Mouse (Mus musculus): Measurements from ENCODE around the gene Cntnap2. TPM values are rescaled to one million over a fixed set of nuclear protein-coding genes. Genes with fewer than 3 reads are reported as not detected.

Gene Cntnap2
- polyA plus RNA-seq, 1 experiment from 2014 or later, result 0.55 TPM

DNA sequence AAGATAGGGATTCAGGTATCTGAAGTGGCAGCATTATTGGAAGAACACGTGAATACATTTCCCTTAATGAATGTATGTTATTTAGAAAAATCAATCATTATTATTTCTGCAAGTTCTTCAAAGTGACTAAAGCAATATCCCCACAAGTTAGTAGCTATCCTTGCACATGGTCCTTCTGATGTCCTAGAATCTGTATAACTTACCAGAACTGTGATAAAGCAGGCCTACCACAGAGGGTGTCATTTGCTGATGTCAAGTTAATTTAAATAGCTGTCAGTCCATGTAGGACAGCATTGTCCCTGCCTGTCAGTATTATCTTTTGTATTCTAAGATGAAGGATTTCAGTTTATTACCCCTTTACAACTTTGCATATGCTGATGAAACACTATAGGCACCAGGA, 185.5 kb downstream of the Cntnap2 start:
- WGBS, result 70% methylated on average over 1 of the region's 1 CpGs
- H3K9ac ChIP-seq (ENCODE audit: low read length), result no peak overlapping the region
- no peaks in the 10 kb centered on the region for H3K4me1 ChIP-seq (ENCODE audit: control insufficient read depth in 2 of 2, insufficient read depth in 2 of 2, low read length in 2 of 2)
- no peak overlapping the region for H3K4me2 ChIP-seq (ENCODE audit: low read length)
- no peak for ATAC-seq (ENCODE audit: insufficient number of reproducible peaks, insufficient read depth, low FRiP score, low read depth)
- H3K36me3 ChIP-seq (ENCODE audit: control insufficient read depth, insufficient read depth, low read length), result no peaks in the 10 kb centered on the region
- no peak overlapping the region for H3K27ac ChIP-seq (replicated peaks in 1 of 2; ENCODE audit: control insufficient read depth in 1 of 2, insufficient read depth in 1 of 2, low read depth in 2 of 2, low read length in 2 of 2)
- no peaks in the 10 kb centered on the region for H3K27me3 ChIP-seq (ENCODE audit: control insufficient read depth, insufficient read depth, low read length)
- H3K9me3 ChIP-seq (ENCODE audit: control insufficient read depth, low read length), result no peaks in the 10 kb centered on the region
- H3K4me3 ChIP-seq (ENCODE audit: control insufficient read depth in 1 of 2, insufficient read depth in 1 of 2, low read depth in 1 of 2, low read length in 2 of 2), result no peak overlapping the region

DNA sequence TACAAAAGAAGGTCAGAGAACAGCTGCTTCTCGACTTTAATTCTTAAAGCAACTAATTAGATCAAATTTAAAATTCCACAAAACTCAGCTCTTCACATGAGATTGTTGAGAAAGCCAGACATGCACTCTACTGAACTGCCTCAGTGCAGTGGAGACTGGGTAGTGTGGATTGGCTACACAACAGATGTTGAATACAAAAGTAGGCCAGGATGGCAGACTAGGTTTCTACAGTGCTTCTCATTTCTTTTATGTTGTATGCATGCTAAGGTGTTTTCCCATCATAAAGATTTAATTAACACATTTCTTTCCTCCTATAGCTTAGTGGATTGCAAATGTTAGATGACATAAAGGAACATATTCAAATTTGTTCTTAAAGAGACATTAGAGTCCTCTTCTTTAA, 198.9 kb downstream of the Cntnap2 start:
- Histone ChIP-seq H3K4me3 (ENCODE audit: control insufficient read depth in 1 of 2, insufficient read depth in 1 of 2, low read depth in 1 of 2, low read length in 2 of 2) (no peak overlapping the region), H3K4me1 (ENCODE audit: control insufficient read depth in 2 of 2, insufficient read depth in 2 of 2, low read length in 2 of 2) (no peaks in the 10 kb centered on the region), H3K27ac (replicated peaks in 1 of 2; ENCODE audit: control insufficient read depth in 1 of 2, insufficient read depth in 1 of 2, low read depth in 2 of 2, low read length in 2 of 2) (no peak overlapping the region), H3K9me3 (ENCODE audit: control insufficient read depth, low read length) (no peaks in the 10 kb centered on the region), H3K9ac (ENCODE audit: low read length) (no peak overlapping the region), H3K4me2 (ENCODE audit: low read length) (no peak overlapping the region), H3K36me3 (ENCODE audit: control insufficient read depth, insufficient read depth, low read length) (no peaks in the 10 kb centered on the region), H3K27me3 (ENCODE audit: control insufficient read depth, insufficient read depth, low read length) (no peaks in the 10 kb centered on the region)
- no peak for ATAC-seq (ENCODE audit: insufficient number of reproducible peaks, insufficient read depth, low FRiP score, low read depth)
- 56% methylated on average over 1 of the region's 1 CpGs for whole genome bisulfite sequencing

DNA sequence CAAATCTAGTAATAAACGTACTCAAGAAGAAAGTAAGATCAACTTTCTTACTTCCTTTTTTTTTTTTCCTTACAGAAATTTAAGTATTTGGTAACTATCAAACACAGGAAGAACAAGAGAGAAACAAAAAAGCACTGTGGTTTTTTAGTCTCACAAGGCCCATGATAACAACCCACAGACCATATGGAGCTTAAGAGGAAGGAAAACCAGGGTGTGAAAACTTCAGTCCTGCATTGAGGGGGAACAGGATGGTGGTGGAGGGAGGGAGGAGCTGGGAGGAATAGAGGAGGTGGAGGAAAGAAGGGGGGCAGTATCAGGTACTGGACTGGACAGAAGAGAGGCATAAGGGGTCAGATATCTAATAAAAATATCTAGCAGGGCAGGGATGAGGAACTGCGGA, 212.4 kb downstream of the Cntnap2 start:
- Histone ChIP-seq H3K4me1 (ENCODE audit: control insufficient read depth in 2 of 2, insufficient read depth in 2 of 2, low read length in 2 of 2) (no peaks in the 10 kb centered on the region), H3K27ac (replicated peaks in 1 of 2; ENCODE audit: control insufficient read depth in 1 of 2, insufficient read depth in 1 of 2, low read depth in 2 of 2, low read length in 2 of 2) (no peak overlapping the region), H3K9ac (ENCODE audit: low read length) (no peak overlapping the region), H3K4me2 (ENCODE audit: low read length) (no peak overlapping the region), H3K27me3 (ENCODE audit: control insufficient read depth, insufficient read depth, low read length) (no peaks in the 10 kb centered on the region), H3K4me3 (ENCODE audit: control insufficient read depth in 1 of 2, insufficient read depth in 1 of 2, low read depth in 1 of 2, low read length in 2 of 2) (no peak overlapping the region), H3K36me3 (ENCODE audit: control insufficient read depth, insufficient read depth, low read length) (no peaks in the 10 kb centered on the region), H3K9me3 (ENCODE audit: control insufficient read depth, low read length) (no peaks in the 10 kb centered on the region)
- 73% methylated on average over 2 of the region's 2 CpGs for WGBS
- no peak for ATAC-seq (ENCODE audit: insufficient number of reproducible peaks, insufficient read depth, low FRiP score, low read depth)

DNA sequence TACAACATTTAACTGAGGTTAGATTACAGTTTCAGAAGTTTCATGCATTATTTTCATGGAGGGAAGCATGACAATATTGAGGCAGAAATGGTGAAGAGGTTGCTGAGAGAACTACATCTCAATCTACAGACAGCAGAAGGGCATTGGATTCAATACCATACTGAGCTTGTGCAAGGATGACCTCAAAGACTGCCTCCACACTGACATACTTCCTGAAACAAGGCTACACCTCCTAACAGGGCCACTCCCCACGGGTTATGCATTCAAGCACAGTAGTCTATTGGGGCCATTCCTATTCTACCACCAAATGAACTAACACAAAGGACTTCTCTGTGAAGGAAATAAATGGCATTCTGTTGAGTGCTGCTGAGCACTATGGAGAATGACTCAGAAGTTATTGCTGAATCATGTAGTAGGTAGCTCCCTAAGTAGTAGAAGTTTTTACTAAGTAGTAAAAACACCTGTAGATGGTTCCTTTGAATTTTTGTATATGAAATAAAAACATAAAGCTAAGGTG, 214.2 kb downstream of the Cntnap2 start:
- Histone ChIP-seq H3K36me3 (ENCODE audit: control insufficient read depth, insufficient read depth, low read length) (no peaks in the 10 kb centered on the region), H3K4me3 (ENCODE audit: control insufficient read depth in 1 of 2, insufficient read depth in 1 of 2, low read depth in 1 of 2, low read length in 2 of 2) (no peak overlapping the region), H3K9ac (ENCODE audit: low read length) (no peak overlapping the region), H3K4me2 (ENCODE audit: low read length) (no peak overlapping the region), H3K9me3 (ENCODE audit: control insufficient read depth, low read length) (no peaks in the 10 kb centered on the region), H3K27ac (replicated peaks in 1 of 2; ENCODE audit: control insufficient read depth in 1 of 2, insufficient read depth in 1 of 2, low read depth in 2 of 2, low read length in 2 of 2) (no peak overlapping the region), H3K27me3 (ENCODE audit: control insufficient read depth, insufficient read depth, low read length) (no peaks in the 10 kb centered on the region), H3K4me1 (ENCODE audit: control insufficient read depth in 2 of 2, insufficient read depth in 2 of 2, low read length in 2 of 2) (no peaks in the 10 kb centered on the region)
- no peak for ATAC-seq (ENCODE audit: insufficient number of reproducible peaks, insufficient read depth, low FRiP score, low read depth)
- WGBS, result 53% methylated on average over 1 of the region's 1 CpGs

DNA sequence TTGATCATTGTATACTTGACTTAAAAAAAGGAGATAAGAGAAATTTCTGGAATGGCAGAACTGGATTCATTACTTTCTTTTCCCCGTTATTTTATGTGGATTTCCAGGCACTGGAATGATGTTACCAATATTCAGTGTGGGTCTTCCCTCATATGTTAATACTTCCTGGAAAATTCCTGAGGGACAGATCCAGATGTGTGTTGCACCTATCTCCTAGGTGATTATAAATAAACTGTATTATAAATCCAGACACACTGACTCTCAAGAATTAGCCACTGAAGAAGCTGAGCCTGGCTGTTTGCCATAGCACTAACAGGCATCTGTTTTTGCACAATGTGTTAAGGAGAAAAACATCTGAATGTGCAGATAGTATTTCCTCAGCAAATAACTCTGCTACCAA, 231.0 kb downstream of the Cntnap2 start:
- Histone ChIP-seq H3K27me3 (ENCODE audit: control insufficient read depth, insufficient read depth, low read length) (no peaks in the 10 kb centered on the region), H3K4me1 (ENCODE audit: control insufficient read depth in 2 of 2, insufficient read depth in 2 of 2, low read length in 2 of 2) (no peaks in the 10 kb centered on the region), H3K4me2 (ENCODE audit: low read length) (no peak overlapping the region), H3K9me3 (ENCODE audit: control insufficient read depth, low read length) (no peaks in the 10 kb centered on the region), H3K4me3 (ENCODE audit: control insufficient read depth in 1 of 2, insufficient read depth in 1 of 2, low read depth in 1 of 2, low read length in 2 of 2) (no peak overlapping the region), H3K9ac (ENCODE audit: low read length) (no peak overlapping the region), H3K27ac (replicated peaks in 1 of 2; ENCODE audit: control insufficient read depth in 1 of 2, insufficient read depth in 1 of 2, low read depth in 2 of 2, low read length in 2 of 2) (no peak overlapping the region), H3K36me3 (ENCODE audit: control insufficient read depth, insufficient read depth, low read length) (no peaks in the 10 kb centered on the region)
- ATAC-seq (ENCODE audit: insufficient number of reproducible peaks, insufficient read depth, low FRiP score, low read depth), result no peak
- 64% methylated on average over 1 of the region's 1 CpGs for WGBS

DNA sequence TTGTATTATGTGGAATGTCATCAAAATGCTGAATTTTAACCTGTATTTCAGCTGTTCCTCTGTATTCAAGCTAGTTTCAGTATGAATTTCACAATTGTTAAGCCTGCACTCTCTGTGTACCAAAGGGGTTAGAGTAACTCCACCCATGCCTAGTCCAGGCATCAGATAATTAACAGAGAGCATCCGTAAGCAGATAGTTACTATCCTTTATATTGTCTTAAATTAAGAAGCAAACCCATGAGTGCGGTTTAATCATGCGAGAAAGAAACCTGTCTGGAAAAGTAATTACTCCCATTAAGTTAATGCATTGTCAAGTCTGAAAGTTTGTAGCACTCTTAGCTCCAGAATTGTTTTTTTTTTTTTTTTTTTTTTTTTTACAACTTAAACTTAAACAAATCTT, 258.3 kb downstream of the Cntnap2 start:
- no peaks in the 10 kb centered on the region for H3K4me1 ChIP-seq (ENCODE audit: control insufficient read depth in 2 of 2, insufficient read depth in 2 of 2, low read length in 2 of 2)
- WGBS, result 88% methylated on average over 3 of the region's 3 CpGs
- no peak overlapping the region for H3K9ac ChIP-seq (ENCODE audit: low read length)
- no peaks in the 10 kb centered on the region for H3K27me3 ChIP-seq (ENCODE audit: control insufficient read depth, insufficient read depth, low read length)
- no peak for ATAC-seq (ENCODE audit: insufficient number of reproducible peaks, insufficient read depth, low FRiP score, low read depth)
- H3K27ac ChIP-seq (replicated peaks in 1 of 2; ENCODE audit: control insufficient read depth in 1 of 2, insufficient read depth in 1 of 2, low read depth in 2 of 2, low read length in 2 of 2), result no peak overlapping the region
- H3K4me2 ChIP-seq (ENCODE audit: low read length), result no peak overlapping the region
- H3K36me3 ChIP-seq (ENCODE audit: control insufficient read depth, insufficient read depth, low read length), result no peaks in the 10 kb centered on the region
- H3K4me3 ChIP-seq (ENCODE audit: control insufficient read depth in 1 of 2, insufficient read depth in 1 of 2, low read depth in 1 of 2, low read length in 2 of 2), result no peak overlapping the region
- H3K9me3 ChIP-seq (ENCODE audit: control insufficient read depth, low read length), result no peaks in the 10 kb centered on the region

DNA sequence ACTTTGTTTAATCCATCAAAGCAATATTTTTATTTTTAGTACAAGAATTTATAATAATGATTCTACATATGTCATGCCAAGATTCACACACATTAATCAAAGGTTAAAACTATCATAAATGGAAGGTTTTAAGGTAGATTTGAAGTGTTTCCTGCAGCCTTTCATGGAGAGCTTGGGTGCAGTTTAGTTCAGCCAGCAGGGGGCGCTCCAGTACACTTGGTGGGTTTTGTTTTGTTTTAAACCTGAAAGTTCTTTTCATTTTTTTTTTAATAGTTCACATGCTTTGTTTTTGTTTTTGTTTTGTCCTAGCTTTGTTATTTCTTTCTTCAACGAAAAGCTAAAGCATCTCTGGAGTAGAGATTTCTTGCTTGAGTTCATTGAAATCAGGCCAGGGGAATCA, 264.3 kb downstream of the Cntnap2 start:
- Histone ChIP-seq H3K4me1 (ENCODE audit: control insufficient read depth in 2 of 2, insufficient read depth in 2 of 2, low read length in 2 of 2) (no peaks in the 10 kb centered on the region), H3K36me3 (ENCODE audit: control insufficient read depth, insufficient read depth, low read length) (no peaks in the 10 kb centered on the region), H3K4me3 (ENCODE audit: control insufficient read depth in 1 of 2, insufficient read depth in 1 of 2, low read depth in 1 of 2, low read length in 2 of 2) (no peak overlapping the region), H3K9ac (ENCODE audit: low read length) (no peak overlapping the region), H3K9me3 (ENCODE audit: control insufficient read depth, low read length) (no peaks in the 10 kb centered on the region), H3K4me2 (ENCODE audit: low read length) (no peak overlapping the region), H3K27ac (replicated peaks in 1 of 2; ENCODE audit: control insufficient read depth in 1 of 2, insufficient read depth in 1 of 2, low read depth in 2 of 2, low read length in 2 of 2) (no peak overlapping the region), H3K27me3 (ENCODE audit: control insufficient read depth, insufficient read depth, low read length) (no peaks in the 10 kb centered on the region)
- WGBS, result 2% methylated on average over 2 of the region's 2 CpGs
- ATAC-seq (ENCODE audit: insufficient number of reproducible peaks, insufficient read depth, low FRiP score, low read depth), result no peak

DNA sequence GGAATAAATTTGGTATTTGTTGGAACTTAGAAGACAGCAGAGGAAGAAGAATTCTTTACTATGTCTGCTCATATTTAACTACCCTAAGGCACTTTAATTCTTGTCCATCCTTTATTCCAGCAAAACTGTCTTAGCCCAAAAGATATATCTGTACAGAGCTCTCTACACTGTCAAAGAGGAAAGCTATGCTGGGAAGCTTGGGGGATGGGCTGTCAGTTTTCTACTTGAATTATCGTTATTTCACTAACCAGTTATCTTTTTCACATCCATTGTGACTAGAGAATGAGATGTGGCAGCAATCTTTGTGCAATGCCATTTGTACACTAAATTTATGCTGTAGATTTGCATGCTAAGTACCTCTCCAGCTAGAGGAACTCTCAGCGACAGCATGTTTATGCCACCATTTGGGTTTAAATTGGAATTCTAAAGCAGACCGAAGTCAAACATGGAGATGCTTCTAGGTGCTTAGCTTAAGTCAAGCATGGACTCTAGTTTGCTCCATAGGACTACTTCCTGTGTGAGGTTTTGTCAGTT, 268.9 kb downstream of the Cntnap2 start:
- no peak for ATAC-seq (ENCODE audit: insufficient number of reproducible peaks, insufficient read depth, low FRiP score, low read depth)
- Histone ChIP-seq H3K27me3 (ENCODE audit: control insufficient read depth, insufficient read depth, low read length) (no peaks in the 10 kb centered on the region), H3K9ac (ENCODE audit: low read length) (no peak overlapping the region), H3K36me3 (ENCODE audit: control insufficient read depth, insufficient read depth, low read length) (no peaks in the 10 kb centered on the region), H3K4me2 (ENCODE audit: low read length) (no peak overlapping the region), H3K9me3 (ENCODE audit: control insufficient read depth, low read length) (no peaks in the 10 kb centered on the region), H3K4me1 (ENCODE audit: control insufficient read depth in 2 of 2, insufficient read depth in 2 of 2, low read length in 2 of 2) (no peaks in the 10 kb centered on the region), H3K4me3 (ENCODE audit: control insufficient read depth in 1 of 2, insufficient read depth in 1 of 2, low read depth in 1 of 2, low read length in 2 of 2) (no peak overlapping the region), H3K27ac (replicated peaks in 1 of 2; ENCODE audit: control insufficient read depth in 1 of 2, insufficient read depth in 1 of 2, low read depth in 2 of 2, low read length in 2 of 2) (no peak overlapping the region)
- WGBS, result 76% methylated on average over 3 of the region's 3 CpGs

Data from heart, embryonic 14.5 days (tissue).